Mouse (Mus musculus): ENCODE measurements around the gene Orm2. TPM values are rescaled to one million over a fixed set of nuclear protein-coding genes. Genes with fewer than 3 reads are reported as not detected.

Orm2 gene
- polyA plus RNA-seq, 1 experiment from 2014 or later: not detected

- Histone ChIP-seq H3K27ac (ENCODE audit: low read length) (no peak overlapping the region), H3K4me3 (ENCODE audit: low read length) (no peak overlapping the region), H3K4me1 (ENCODE audit: control insufficient read depth, insufficient read depth, low read length) (peaks cover 39% of the 10 kb centered on the region), H3K4me2 (ENCODE audit: low read depth, low read length) (no peak overlapping the region), H3K9ac (ENCODE audit: low read depth, low read length) (no peak overlapping the region), H3K27me3 (replicated peaks; ENCODE audit: control insufficient read depth, insufficient read depth, low read length) (no peaks in the 10 kb centered on the region), H3K9me3 (ENCODE audit: control insufficient read depth, low read length) (no peaks in the 10 kb centered on the region), H3K36me3 (ENCODE audit: control insufficient read depth, insufficient read depth, low read length) (no peaks in the 10 kb centered on the region)
- 80% methylated on average over 18 of the region's 18 CpGs for WGBS
- ATAC-seq: no peak
Observed at GRCm38 (mm10) chr4:63400541-63401306, 38.5 kb downstream of the Orm2 start.

- H3K27me3 ChIP-seq (replicated peaks; ENCODE audit: control insufficient read depth, insufficient read depth, low read length): no peaks in the 10 kb centered on the region
- H3K9me3 ChIP-seq (ENCODE audit: control insufficient read depth, low read length): no peaks in the 10 kb centered on the region
- H3K27ac ChIP-seq (ENCODE audit: low read length): peak overlapping the region; percentile 48
- H3K4me2 ChIP-seq (ENCODE audit: low read depth, low read length): peak overlapping the region; percentile 59; the same call in 1 of the 2 replicates
- no peaks in the 10 kb centered on the region for H3K36me3 ChIP-seq (ENCODE audit: control insufficient read depth, insufficient read depth, low read length)
- ATAC-seq: no peak
- no peak overlapping the region for H3K4me3 ChIP-seq (ENCODE audit: low read length)
- 65% methylated on average over 6 of the region's 6 CpGs for WGBS
- peaks cover 42% of the 10 kb centered on the region for H3K4me1 ChIP-seq (ENCODE audit: control insufficient read depth, insufficient read depth, low read length)
- 0 out of 2 replicates have a peak overlapping the region, but pooled peaks have one; percentile 9 for H3K9ac ChIP-seq (ENCODE audit: low read depth, low read length)
Observed at GRCm38 (mm10) chr4:63401620-63402019, 39.4 kb downstream of the Orm2 start.

- Histone ChIP-seq H3K36me3 (ENCODE audit: control insufficient read depth, insufficient read depth, low read length) (no peaks in the 10 kb centered on the region), H3K9me3 (ENCODE audit: control insufficient read depth, low read length) (no peaks in the 10 kb centered on the region), H3K9ac (ENCODE audit: low read depth, low read length) (peak overlapping the region; percentile 9; the same call in 1 of the 2 replicates), H3K27ac (ENCODE audit: low read length) (peak overlapping the region; percentile 92), H3K4me3 (ENCODE audit: low read length) (peak overlapping the region; percentile 43), H3K4me2 (ENCODE audit: low read depth, low read length) (peak overlapping the region; percentile 59), H3K4me1 (ENCODE audit: control insufficient read depth, insufficient read depth, low read length) (peaks cover 42% of the 10 kb centered on the region), H3K27me3 (replicated peaks; ENCODE audit: control insufficient read depth, insufficient read depth, low read length) (no peaks in the 10 kb centered on the region)
- ATAC-seq: no peak
- 67% methylated on average over 10 of the region's 10 CpGs for WGBS
Observed at GRCm38 (mm10) chr4:63402056-63402455, 39.8 kb downstream of the Orm2 start.

- H3K9ac ChIP-seq (ENCODE audit: low read depth, low read length): peak overlapping the region; percentile 66
- peak; percentile 11 for ATAC-seq
- WGBS: 39% methylated on average over 6 of the region's 6 CpGs
- H3K27me3 ChIP-seq (replicated peaks; ENCODE audit: control insufficient read depth, insufficient read depth, low read length): no peaks in the 10 kb centered on the region
- peaks cover 42% of the 10 kb centered on the region for H3K4me1 ChIP-seq (ENCODE audit: control insufficient read depth, insufficient read depth, low read length)
- peak overlapping the region; percentile 92 for H3K27ac ChIP-seq (ENCODE audit: low read length)
- no peaks in the 10 kb centered on the region for H3K9me3 ChIP-seq (ENCODE audit: control insufficient read depth, low read length)
- peak overlapping the region; percentile 59 for H3K4me2 ChIP-seq (ENCODE audit: low read depth, low read length)
- peak overlapping the region; percentile 43 for H3K4me3 ChIP-seq (ENCODE audit: low read length)
- no peaks in the 10 kb centered on the region for H3K36me3 ChIP-seq (ENCODE audit: control insufficient read depth, insufficient read depth, low read length)
Observed at GRCm38 (mm10) chr4:63402558-63402957, 40.3 kb downstream of the Orm2 start.

GRCm38 (mm10) chr4:63403040-63403959 lies 41.1 kb downstream of the Orm2 start, which contains the start of gene Akna:
TSS of gene Akna (minus strand) at chr4:63403354.
- H3K9me3 ChIP-seq (ENCODE audit: control insufficient read depth, low read length): no peaks in the 10 kb centered on the region
- peak; percentile 92 for ATAC-seq
- peak within 1 kb of the TSS; percentile 43 for H3K4me3 ChIP-seq (ENCODE audit: low read length)
- 12% methylated on average over 16 of the region's 17 CpGs for WGBS
- H3K27me3 ChIP-seq (replicated peaks; ENCODE audit: control insufficient read depth, insufficient read depth, low read length): no peaks in the 10 kb centered on the region
- H3K4me2 ChIP-seq (ENCODE audit: low read depth, low read length): peak within 1 kb of the TSS; percentile 59
- H3K9ac ChIP-seq (ENCODE audit: low read depth, low read length): peak within 1 kb of the TSS; percentile 66
- no peaks in the 10 kb centered on the region for H3K36me3 ChIP-seq (ENCODE audit: control insufficient read depth, insufficient read depth, low read length)
- H3K27ac ChIP-seq (ENCODE audit: low read length): peak within 1 kb of the TSS; percentile 92
- H3K4me1 ChIP-seq (ENCODE audit: control insufficient read depth, insufficient read depth, low read length): peaks cover 47% of the 10 kb centered on the region

- 57% methylated on average over 7 of the region's 7 CpGs for WGBS
- Histone ChIP-seq H3K36me3 (ENCODE audit: control insufficient read depth, insufficient read depth, low read length) (no peaks in the 10 kb centered on the region), H3K4me3 (ENCODE audit: low read length) (no peak overlapping the region), H3K27ac (ENCODE audit: low read length) (peak overlapping the region; percentile 92), H3K27me3 (replicated peaks; ENCODE audit: control insufficient read depth, insufficient read depth, low read length) (no peaks in the 10 kb centered on the region), H3K9me3 (ENCODE audit: control insufficient read depth, low read length) (no peaks in the 10 kb centered on the region), H3K9ac (ENCODE audit: low read depth, low read length) (peak overlapping the region; percentile 66), H3K4me1 (ENCODE audit: control insufficient read depth, insufficient read depth, low read length) (peaks cover 52% of the 10 kb centered on the region), H3K4me2 (ENCODE audit: low read depth, low read length) (peak overlapping the region; percentile 59; the same call in 1 of the 2 replicates)
- no peak for ATAC-seq
Observed at GRCm38 (mm10) chr4:63404205-63404604, 42.0 kb downstream of the Orm2 start.

GRCm38 (mm10) chr4:63405051-63405450 lies 42.8 kb downstream of the Orm2 start:
- Histone ChIP-seq H3K27me3 (replicated peaks; ENCODE audit: control insufficient read depth, insufficient read depth, low read length) (no peaks in the 10 kb centered on the region), H3K4me1 (ENCODE audit: control insufficient read depth, insufficient read depth, low read length) (peaks cover 61% of the 10 kb centered on the region), H3K9me3 (ENCODE audit: control insufficient read depth, low read length) (no peaks in the 10 kb centered on the region), H3K4me2 (ENCODE audit: low read depth, low read length) (no peak overlapping the region), H3K27ac (ENCODE audit: low read length) (peak overlapping the region; percentile 92), H3K36me3 (ENCODE audit: control insufficient read depth, insufficient read depth, low read length) (no peaks in the 10 kb centered on the region), H3K4me3 (ENCODE audit: low read length) (no peak overlapping the region), H3K9ac (ENCODE audit: low read depth, low read length) (0 out of 2 replicates have a peak overlapping the region, but pooled peaks have one; percentile 66)
- ATAC-seq: no peak
- 21% methylated on average over 7 of the region's 7 CpGs for WGBS

- no peaks in the 10 kb centered on the region for H3K27me3 ChIP-seq (replicated peaks; ENCODE audit: control insufficient read depth, insufficient read depth, low read length)
- no peak overlapping the region for H3K4me3 ChIP-seq (ENCODE audit: low read length)
- no peak for ATAC-seq
- WGBS: 55% methylated on average over 4 of the region's 4 CpGs
- no peak overlapping the region for H3K9ac ChIP-seq (ENCODE audit: low read depth, low read length)
- H3K9me3 ChIP-seq (ENCODE audit: control insufficient read depth, low read length): no peaks in the 10 kb centered on the region
- no peak overlapping the region for H3K4me2 ChIP-seq (ENCODE audit: low read depth, low read length)
- peaks cover 62% of the 10 kb centered on the region for H3K4me1 ChIP-seq (ENCODE audit: control insufficient read depth, insufficient read depth, low read length)
- no peak overlapping the region for H3K27ac ChIP-seq (ENCODE audit: low read length)
- H3K36me3 ChIP-seq (ENCODE audit: control insufficient read depth, insufficient read depth, low read length): no peaks in the 10 kb centered on the region
Observed at GRCm38 (mm10) chr4:63405683-63406082, 43.4 kb downstream of the Orm2 start.

GRCm38 (mm10) chr4:63408247-63408646 lies 46.0 kb downstream of the Orm2 start:
- no peak for ATAC-seq
- Histone ChIP-seq H3K4me2 (ENCODE audit: low read depth, low read length) (0 out of 2 replicates have a peak overlapping the region, but pooled peaks have one; percentile 0), H3K36me3 (ENCODE audit: control insufficient read depth, insufficient read depth, low read length) (no peaks in the 10 kb centered on the region), H3K9me3 (ENCODE audit: control insufficient read depth, low read length) (no peaks in the 10 kb centered on the region), H3K9ac (ENCODE audit: low read depth, low read length) (peak overlapping the region; percentile 43; the same call in 1 of the 2 replicates), H3K4me3 (ENCODE audit: low read length) (no peak overlapping the region), H3K27ac (ENCODE audit: low read length) (no peak overlapping the region), H3K4me1 (ENCODE audit: control insufficient read depth, insufficient read depth, low read length) (peaks cover 47% of the 10 kb centered on the region), H3K27me3 (replicated peaks; ENCODE audit: control insufficient read depth, insufficient read depth, low read length) (no peaks in the 10 kb centered on the region)
- WGBS: 50% methylated on average over 7 of the region's 7 CpGs
